Mouse (Mus musculus): Measurements from ENCODE around the gene Lmtk3.

- TF ChIP-seq POLR2A (IDR thresholded peaks at IDR 0.05; ENCODE audit: borderline replicate concordance, insufficient read depth, low read length): no peak
- no peak for TF ChIP-seq CTCF (IDR thresholded peaks at IDR 0.05; ENCODE audit: borderline replicate concordance, insufficient read depth, low read depth, low read length)
These were observed 65.0 kb downstream of the Lmtk3 start for GRCm38 (mm10) chr7:45848447-45849027.

All from cerebellum, adult 2 months (tissue).